Mouse (Mus musculus): ENCODE measurements around the gene Ppp2r2d. TPM values are rescaled to one million over a fixed set of nuclear protein-coding genes. Genes with fewer than 3 reads are reported as not detected.
A peak's percentile ranks its signal among the peaks of the same experiment; 100 is the strongest.

Ppp2r2d gene
- polyA plus RNA-seq, 2 experiments: 40.9 to 48.7 TPM

- ATAC-seq (ENCODE audit: low FRiP score, low read depth) (peak; percentile 51; the same call in 1 of the 2 replicates), DNase-seq (ENCODE audit: low spot score) (no peak)
- H3K4me1 ChIP-seq (ENCODE audit: control insufficient read depth, insufficient read depth, low read length): peaks cover 11% of the 10 kb centered on the region
- 0 out of 2 replicates have a peak overlapping the region, but pooled peaks have one; percentile 52 for H3K27ac ChIP-seq (replicated peaks; ENCODE audit: low read depth, low read length)
- H3K27me3 ChIP-seq (ENCODE audit: control insufficient read depth, insufficient read depth, low read length): no peaks in the 10 kb centered on the region
- WGBS: 41% methylated on average over 3 of the region's 3 CpGs
- H3K36me3 ChIP-seq (ENCODE audit: control insufficient read depth, insufficient read depth, low read length): peaks cover 13% of the 10 kb centered on the region
- no peak overlapping the region for H3K4me3 ChIP-seq (replicated peaks; ENCODE audit: low read length)
- H3K9ac ChIP-seq (ENCODE audit: low read depth, low read length, severe bottlenecking): no peak overlapping the region
- H3K9me3 ChIP-seq (ENCODE audit: control insufficient read depth, low read length): no peaks in the 10 kb centered on the region
- TF ChIP-seq POLR2A (IDR thresholded peaks at IDR 0.05; ENCODE audit: borderline replicate concordance, extremely low read depth, insufficient read depth, insufficient read length): no peak
- no peak overlapping the region for H3K4me2 ChIP-seq (replicated peaks; ENCODE audit: low read depth, low read length, severe bottlenecking)
Measured at GRCm38 (mm10) chr7:138863950-138864572, 18.2 kb downstream of the Ppp2r2d start.

- no peak for ATAC-seq (ENCODE audit: low FRiP score, low read depth)
- Histone ChIP-seq H3K4me1 (ENCODE audit: control insufficient read depth, insufficient read depth, low read length) (peaks cover 11% of the 10 kb centered on the region), H3K9me3 (ENCODE audit: control insufficient read depth, low read length) (no peaks in the 10 kb centered on the region), H3K27ac (replicated peaks; ENCODE audit: low read depth, low read length) (no peak overlapping the region), H3K4me2 (replicated peaks; ENCODE audit: low read depth, low read length, severe bottlenecking) (no peak overlapping the region), H3K9ac (ENCODE audit: low read depth, low read length, severe bottlenecking) (no peak overlapping the region), H3K4me3 (replicated peaks; ENCODE audit: low read length) (no peak overlapping the region), H3K36me3 (ENCODE audit: control insufficient read depth, insufficient read depth, low read length) (peaks cover 15% of the 10 kb centered on the region), H3K27me3 (ENCODE audit: control insufficient read depth, insufficient read depth, low read length) (no peaks in the 10 kb centered on the region)
- WGBS: 93% methylated on average over 1 of the region's 1 CpGs
- TF ChIP-seq POLR2A (IDR thresholded peaks at IDR 0.05; ENCODE audit: borderline replicate concordance, extremely low read depth, insufficient read depth, insufficient read length): no peak
- no peak for DNase-seq (ENCODE audit: low spot score)
Measured at GRCm38 (mm10) chr7:138864776-138865175, 18.9 kb downstream of the Ppp2r2d start.

- H3K9ac ChIP-seq (ENCODE audit: low read depth, low read length, severe bottlenecking): no peak overlapping the region
- H3K36me3 ChIP-seq (ENCODE audit: control insufficient read depth, insufficient read depth, low read length): peaks cover 31% of the 10 kb centered on the region
- no peak for ATAC-seq (ENCODE audit: low FRiP score, low read depth)
- H3K4me2 ChIP-seq (replicated peaks; ENCODE audit: low read depth, low read length, severe bottlenecking): no peak overlapping the region
- no peak overlapping the region for H3K27ac ChIP-seq (replicated peaks; ENCODE audit: low read depth, low read length)
- TF ChIP-seq POLR2A (IDR thresholded peaks at IDR 0.05; ENCODE audit: borderline replicate concordance, extremely low read depth, insufficient read depth, insufficient read length): no peak
- peaks cover 11% of the 10 kb centered on the region for H3K4me1 ChIP-seq (ENCODE audit: control insufficient read depth, insufficient read depth, low read length)
- no peak for DNase-seq (ENCODE audit: low spot score)
- H3K9me3 ChIP-seq (ENCODE audit: control insufficient read depth, low read length): no peaks in the 10 kb centered on the region
- no peaks in the 10 kb centered on the region for H3K27me3 ChIP-seq (ENCODE audit: control insufficient read depth, insufficient read depth, low read length)
- no peak overlapping the region for H3K4me3 ChIP-seq (replicated peaks; ENCODE audit: low read length)
- 50% methylated on average over 6 of the region's 6 CpGs for WGBS
Measured at GRCm38 (mm10) chr7:138867286-138867685, 21.4 kb downstream of the Ppp2r2d start.

GRCm38 (mm10) chr7:138868316-138868715 lies 22.4 kb downstream of the Ppp2r2d start:
- Histone ChIP-seq H3K27me3 (ENCODE audit: control insufficient read depth, insufficient read depth, low read length) (no peaks in the 10 kb centered on the region), H3K9me3 (ENCODE audit: control insufficient read depth, low read length) (no peaks in the 10 kb centered on the region), H3K4me3 (replicated peaks; ENCODE audit: low read length) (no peak overlapping the region), H3K36me3 (ENCODE audit: control insufficient read depth, insufficient read depth, low read length) (peaks cover 40% of the 10 kb centered on the region), H3K4me2 (replicated peaks; ENCODE audit: low read depth, low read length, severe bottlenecking) (no peak overlapping the region), H3K9ac (ENCODE audit: low read depth, low read length, severe bottlenecking) (no peak overlapping the region), H3K27ac (replicated peaks; ENCODE audit: low read depth, low read length) (no peak overlapping the region), H3K4me1 (ENCODE audit: control insufficient read depth, insufficient read depth, low read length) (peaks cover 8% of the 10 kb centered on the region)
- ATAC-seq (ENCODE audit: low FRiP score, low read depth) (no peak), DNase-seq (ENCODE audit: low spot score) (no peak)
- no peak for TF ChIP-seq POLR2A (IDR thresholded peaks at IDR 0.05; ENCODE audit: borderline replicate concordance, extremely low read depth, insufficient read depth, insufficient read length)
- 92% methylated on average over 4 of the region's 4 CpGs for WGBS

- no peak for ATAC-seq (ENCODE audit: low FRiP score, low read depth)
- H3K27me3 ChIP-seq (ENCODE audit: control insufficient read depth, insufficient read depth, low read length): no peaks in the 10 kb centered on the region
- H3K4me3 ChIP-seq (replicated peaks; ENCODE audit: low read length): no peak overlapping the region
- H3K36me3 ChIP-seq (ENCODE audit: control insufficient read depth, insufficient read depth, low read length): peaks cover 85% of the 10 kb centered on the region
- WGBS: 93% methylated on average over 3 of the region's 3 CpGs
- H3K4me1 ChIP-seq (ENCODE audit: control insufficient read depth, insufficient read depth, low read length): no peaks in the 10 kb centered on the region
- no peak for DNase-seq (ENCODE audit: low spot score)
- no peak overlapping the region for H3K4me2 ChIP-seq (replicated peaks; ENCODE audit: low read depth, low read length, severe bottlenecking)
- no peak overlapping the region for H3K27ac ChIP-seq (replicated peaks; ENCODE audit: low read depth, low read length)
- TF ChIP-seq POLR2A (IDR thresholded peaks at IDR 0.05; ENCODE audit: borderline replicate concordance, extremely low read depth, insufficient read depth, insufficient read length): no peak
- no peaks in the 10 kb centered on the region for H3K9me3 ChIP-seq (ENCODE audit: control insufficient read depth, low read length)
- H3K9ac ChIP-seq (ENCODE audit: low read depth, low read length, severe bottlenecking): no peak overlapping the region
Measured at GRCm38 (mm10) chr7:138872956-138873355, 27.1 kb downstream of the Ppp2r2d start.

Measured in limb, embryonic 14.5 days (tissue).